Mouse (Mus musculus) stomach, postnatal 0 days (tissue): Measurements from ENCODE around the gene Vmn2r34. TPM values are rescaled to one million over a fixed set of nuclear protein-coding genes. Genes with fewer than 3 reads are reported as not detected.
"Not testable (repeated sequence)": the region's sequence is repeated elsewhere in the genome, so short reads cannot be mapped to it uniquely, and the experiment has no call there.

Experiments used
- ATAC-seq: fragments of 200-750 bp; cut with Nextera tagmentation; 2 replicates; pipeline ENCODE4 v1.8.0; 2017; ENCODE audit not compliant: low FRiP score, low TSS enrichment
- DNase-seq: peaks from one replicate; pipeline ENCODE4 v3.0.0-alpha.2; 2016; ENCODE audit warnings: low spot score
- H3K27ac ChIP-seq: fragments of 300-500 bp; sonication (generic); replicated peaks from 2 replicates; pipeline ENCODE4 v1.5.1; 2014; ENCODE audit warnings: mild to moderate bottlenecking, control low read depth
- H3K27me3 ChIP-seq: fragments of 300-500 bp; sonication (generic); 2 replicates; pipeline ENCODE4 v1.6.1; 2014; ENCODE audit warnings: low read length; ENCODE audit not compliant: control insufficient read depth, insufficient read depth
- H3K36me3 ChIP-seq: fragments of 300-500 bp; sonication (generic); 2 replicates; pipeline ENCODE4 v1.6.1; 2014; ENCODE audit warnings: low read length, mixed read lengths; ENCODE audit not compliant: control insufficient read depth, insufficient read depth
- H3K4me1 ChIP-seq: fragments of 300-500 bp; sonication (generic); replicated peaks from 2 replicates; pipeline ENCODE4 v1.6.1; 2014; ENCODE audit warnings: antibody characterized with exemption; ENCODE audit not compliant: control insufficient read depth, insufficient read depth
- H3K4me2 ChIP-seq: fragments of 300-500 bp; sonication (generic); replicated peaks from 2 replicates; pipeline ENCODE4 v1.6.1; 2014; ENCODE audit warnings: low read depth, mild to moderate bottlenecking, control low read depth, moderate library complexity
- H3K4me3 ChIP-seq: fragments of 300-500 bp; sonication (generic); 2 replicates; pipeline ENCODE4 v1.5.1; 2014; ENCODE audit warnings: low read depth, low read length, control low read depth
- H3K9ac ChIP-seq: fragments of 300-500 bp; sonication (generic); 2 replicates; pipeline ENCODE4 v1.6.1; 2014; ENCODE audit warnings: mild to moderate bottlenecking, low read length, control low read depth, mixed read lengths
- H3K9me3 ChIP-seq: fragments of 300-500 bp; sonication (generic); 2 replicates; pipeline ENCODE4 v1.6.1; 2016; ENCODE audit warnings: low read length; ENCODE audit not compliant: control insufficient read depth
- WGBS: fragments of 180-500 bp; shearing (Covaris S2); extraction: QIAGEN DNeasy Blood & Tissue Kit; methylation state at CpG from one replicate; pipeline ENCODE4 v1.1.7; 2014; 5-methylcytosine and 5-hydroxymethylcytosine counted together
- polyA plus RNA-seq: library from polyadenylated mRNA; unstranded; fragments of >200 nt; fragmentation: Nextera tagmentation; extraction: Ambion mirVana; gene quantifications from 2 replicates; pipeline ENCODE4 v1.2.1, GENCODE M21; 2015

The Vmn2r34 gene
- polyA plus RNA-seq = not detected in 2 replicates

- H3K36me3 ChIP-seq, H3K27me3 ChIP-seq, H3K4me3 ChIP-seq, H3K9me3 ChIP-seq, H3K9ac ChIP-seq, H3K4me1 ChIP-seq, H3K4me2 ChIP-seq, DNase-seq, ATAC-seq, H3K27ac ChIP-seq: not testable (repeated sequence)
- no CpG with 5 or more reads among the region's 2 CpGs for WGBS
Observed at GRCm38 (mm10) chr7:7689413-7689812, at the start of gene Vmn2r34. TSS of gene Vmn2r34 (minus strand) at chr7:7689513.

GRCm38 (mm10) chr7:7674032-7674431 lies 15.3 kb downstream of the Vmn2r34 start:
- DNase-seq, H3K4me3 ChIP-seq, H3K36me3 ChIP-seq, H3K27ac ChIP-seq, H3K27me3 ChIP-seq, ATAC-seq, H3K9ac ChIP-seq, H3K4me1 ChIP-seq, H3K9me3 ChIP-seq, H3K4me2 ChIP-seq: not testable (repeated sequence)
- 65% methylated on average over 2 of the region's 2 CpGs for WGBS

Other genes with a start within 250 kb of the Vmn2r34 start
- gene Vmn2r32, start 209.5 kb downstream of the Vmn2r34 start, polyA plus RNA-seq = not detected in 2 replicates
- not detected in 2 replicates for gene Vmn2r33, start 122.7 kb downstream of the Vmn2r34 start, polyA plus RNA-seq
- not detected in 2 replicates for gene Vmn2r35, start 130.4 kb upstream of the Vmn2r34 start, polyA plus RNA-seq
- not detected in 2 replicates for gene Vmn2r36, start 213.0 kb upstream of the Vmn2r34 start, polyA plus RNA-seq